Mouse (Mus musculus) small intestine, adult 2 months (tissue): ENCODE results near the gene Il31. TPM values are rescaled to one million over a fixed set of nuclear protein-coding genes. Genes with fewer than 3 reads are reported as not detected.
A peak's percentile ranks its signal among the peaks of the same experiment; 100 is the strongest.

Experiments used
- H3K27ac ChIP-seq: fragments of 200-500 bp; 2 replicates; pipeline ENCODE4 v1.5.1; 2012; ENCODE audit warnings: low read depth, low read length, control low read depth, inconsistent platforms; ENCODE audit not compliant: insufficient read depth
- H3K27me3 ChIP-seq: fragments of 200-500 bp; 2 replicates; pipeline ENCODE4 v1.6.1; 2012; ENCODE audit warnings: mild to moderate bottlenecking, moderate library complexity, low read length, inconsistent platforms; ENCODE audit not compliant: control insufficient read depth, insufficient read depth
- H3K36me3 ChIP-seq: fragments of 200-500 bp; 2 replicates; pipeline ENCODE4 v1.6.1; 2012; ENCODE audit warnings: mild to moderate bottlenecking, low read length, control low read depth, inconsistent platforms; ENCODE audit not compliant: control insufficient read depth, insufficient read depth
- H3K4me1 ChIP-seq: fragments of 200-500 bp; 2 replicates; pipeline ENCODE4 v1.6.1; 2012; ENCODE audit warnings: low read length, inconsistent platforms, mixed read lengths; ENCODE audit not compliant: control insufficient read depth, insufficient read depth, insufficient read length
- H3K4me3 ChIP-seq: fragments of 200-500 bp; 2 replicates; pipeline ENCODE4 v1.5.1; 2012; ENCODE audit warnings: low read depth, mild to moderate bottlenecking, control low read depth, inconsistent platforms, low read length, moderate library complexity
- CTCF ChIP-seq: fragments of 200-500 bp; IDR thresholded peaks from 2 replicates; pipeline ENCODE4 v1.5.1; 2012; ENCODE audit warnings: low read depth, mild to moderate bottlenecking, control low read depth, inconsistent platforms, low read length, moderate library complexity, mixed read lengths; ENCODE audit not compliant: insufficient replicate concordance, insufficient read length; ENCODE audit errors: extremely low read depth
- POLR2A ChIP-seq: fragments of 200-500 bp; IDR thresholded peaks from 2 replicates; pipeline ENCODE4 v1.6.1; 2012; ENCODE audit warnings: low read depth, mild to moderate bottlenecking, control low read depth, inconsistent platforms, low read length, moderate library complexity
- WGBS: fragments of 180-500 bp; shearing (Covaris S2); methylation state at CpG from one replicate; pipeline ENCODE4 v1.1.7; 2018; 5-methylcytosine and 5-hydroxymethylcytosine counted together
- polyA plus RNA-seq: library from polyadenylated mRNA; depleted of rRNA; stranded (reverse); fragments of >200 nt; gene quantifications from 2 replicates; pipeline ENCODE4 v1.2.3, GENCODE M21; 2012; rRNA removed

Il31 gene
- polyA plus RNA-seq: not detected in 2 replicates

- WGBS: 9% methylated on average over 25 of the region's 25 CpGs
- Histone ChIP-seq H3K27ac (no peak within 1 kb of the TSS), H3K4me3 (no peak within 1 kb of the TSS), H3K27me3 (peaks cover 4% of the 10 kb centered on the region; the same call in 1 of the 2 replicates), H3K4me1 (0 out of 2 replicates have a peak, but pooled peaks cover 3% of the 10 kb centered on the region), H3K36me3 (no peaks in the 10 kb centered on the region)
- no peak for TF ChIP-seq POLR2A
- TF ChIP-seq CTCF: no peak
Observed at GRCm38 (mm10) chr5:123489112-123489785, at the start of gene Il31, which contains the start of gene Lrrc43. Gene Il31 (minus strand): TSS chr5:123489489. Gene Lrrc43 (plus strand): TSS chr5:123489305.

- peaks cover 64% of the 10 kb centered on the region for H3K36me3 ChIP-seq
- no peak for TF ChIP-seq CTCF
- TF ChIP-seq POLR2A: no peak
- H3K27ac ChIP-seq: no peak overlapping the region
- 93% methylated on average over 10 of the region's 10 CpGs for WGBS
- no peaks in the 10 kb centered on the region for H3K4me1 ChIP-seq
- no peaks in the 10 kb centered on the region for H3K27me3 ChIP-seq
- no peak overlapping the region for H3K4me3 ChIP-seq
Observed at GRCm38 (mm10) chr5:123533801-123534200, 44.5 kb upstream of the Il31 start.

- Histone ChIP-seq H3K4me1 (no peaks in the 10 kb centered on the region), H3K36me3 (peaks cover 49% of the 10 kb centered on the region), H3K4me3 (no peak overlapping the region), H3K27me3 (no peaks in the 10 kb centered on the region), H3K27ac (no peak overlapping the region)
- WGBS: 91% methylated on average over 8 of the region's 8 CpGs
- TF ChIP-seq POLR2A (no peak), CTCF (no peak)
Observed at GRCm38 (mm10) chr5:123530056-123530455, 40.8 kb upstream of the Il31 start.

GRCm38 (mm10) chr5:123528641-123529040, 39.4 kb upstream of the Il31 start:
- WGBS: 74% methylated on average over 7 of the region's 7 CpGs
- Histone ChIP-seq H3K4me3 (no peak overlapping the region), H3K27ac (no peak overlapping the region), H3K36me3 (peaks cover 38% of the 10 kb centered on the region), H3K27me3 (no peaks in the 10 kb centered on the region), H3K4me1 (peaks cover 3% of the 10 kb centered on the region)
- TF ChIP-seq POLR2A: no peak
- no peak for TF ChIP-seq CTCF

GRCm38 (mm10) chr5:123525916-123526495, 36.7 kb upstream of the Il31 start:
- peaks cover 15% of the 10 kb centered on the region for H3K36me3 ChIP-seq
- H3K27ac ChIP-seq: no peak overlapping the region
- TF ChIP-seq POLR2A: no peak
- no peak for TF ChIP-seq CTCF
- H3K4me3 ChIP-seq: no peak overlapping the region
- H3K4me1 ChIP-seq: peaks cover 3% of the 10 kb centered on the region
- H3K27me3 ChIP-seq: no peaks in the 10 kb centered on the region
- WGBS: 88% methylated on average over 9 of the region's 9 CpGs

- peaks cover 8% of the 10 kb centered on the region for H3K36me3 ChIP-seq
- no peak within 1 kb of the TSS for H3K27ac ChIP-seq
- peaks cover 3% of the 10 kb centered on the region for H3K4me1 ChIP-seq
- 79% methylated on average over 7 of the region's 7 CpGs for WGBS
- H3K27me3 ChIP-seq: no peaks in the 10 kb centered on the region
- TF ChIP-seq CTCF (no peak), POLR2A (no peak)
- H3K4me3 ChIP-seq: peak within 1 kb of the TSS; percentile 97
Observed at GRCm38 (mm10) chr5:123525281-123525680, 36.0 kb upstream of the Il31 start, which contains the start of gene Gm49027. Gene Gm49027 (minus strand): TSS chr5:123525488.

GRCm38 (mm10) chr5:123524393-123524750, 35.1 kb upstream of the Il31 start:
- Histone ChIP-seq H3K4me3 (peak overlapping the region; percentile 97), H3K36me3 (0 out of 2 replicates have a peak, but pooled peaks cover 4% of the 10 kb centered on the region), H3K27ac (no peak overlapping the region), H3K4me1 (peaks cover 3% of the 10 kb centered on the region), H3K27me3 (no peaks in the 10 kb centered on the region)
- 2% methylated on average over 26 of the region's 27 CpGs for WGBS
- TF ChIP-seq POLR2A (no peak), CTCF (no peak)
